In genomic region chr12:5108613-5109012, GRCm38 (mm10) we compare ENCODE assay signal across 12 mouse cellular contexts.
DNase-seq lines count a peak whose midpoint lies in the region; ATAC-seq and TF ChIP-seq lines count a peak whose summit lies in the region.
"Had no signal": no experiment of that assay in that cellular context is flagged by ENCODE, and none has a peak within 500 bp of the region (broad histone marks: within the 10 kb centered on the region; RNA-seq: fewer than 3 reads in every experiment).

No protein-coding gene starts in this region.

- no peak overlapping the region for H3K9ac ChIP-seq in hindbrain, embryonic 16.5 days (ENCODE audit: low read depth, low read length)
- H3K9ac ChIP-seq in midbrain, embryonic 15.5 days = no peak overlapping the region
- H3K9ac ChIP-seq: forebrain, embryonic 15.5 days had no signal

- no peaks in the 10 kb centered on the region for H3K27me3 ChIP-seq in hindbrain, embryonic 16.5 days (replicated peaks; ENCODE audit: control insufficient read depth, insufficient read depth, low read length)
- H3K27me3 ChIP-seq in midbrain, embryonic 15.5 days (replicated peaks) = no peaks in the 10 kb centered on the region
- no peaks in the 10 kb centered on the region for H3K27me3 ChIP-seq in thymus, adult 2 months (ENCODE audit: control insufficient read depth, insufficient read depth, low read length)
- H3K27me3 ChIP-seq: forebrain, embryonic 15.5 days had no signal

- no peak overlapping the region for H3K4me2 ChIP-seq in hindbrain, embryonic 16.5 days (ENCODE audit: low read length)
- no peak overlapping the region for H3K4me2 ChIP-seq in midbrain, embryonic 15.5 days
- H3K4me2 ChIP-seq: forebrain, embryonic 15.5 days had no signal

- H3K4me3 ChIP-seq in hindbrain, embryonic 16.5 days (ENCODE audit: low read length) = no peak overlapping the region
- H3K4me3 ChIP-seq in midbrain, embryonic 15.5 days = no peak overlapping the region
- no peak overlapping the region for H3K4me3 ChIP-seq in thymus, adult 2 months (ENCODE audit: control insufficient read depth, insufficient read depth, low read length)
- H3K4me3 ChIP-seq: forebrain, embryonic 15.5 days had no signal

- ATAC-seq in hindbrain, embryonic 16.5 days = peak; percentile 60
- peak; percentile 60 for ATAC-seq in midbrain, embryonic 15.5 days (replicated peaks)
- ATAC-seq: forebrain, embryonic 15.5 days had no signal

- H3K4me1 ChIP-seq in hindbrain, embryonic 16.5 days (ENCODE audit: control insufficient read depth, insufficient read depth, low read depth, low read length) = no peaks in the 10 kb centered on the region
- H3K4me1 ChIP-seq in midbrain, embryonic 15.5 days = no peaks in the 10 kb centered on the region; the same call in 1 of the 2 replicates
- no peaks in the 10 kb centered on the region for H3K4me1 ChIP-seq in thymus, adult 2 months (replicated peaks; ENCODE audit: control insufficient read depth, insufficient read depth, low read length)
- H3K4me1 ChIP-seq: forebrain, embryonic 15.5 days had no signal

- no peaks in the 10 kb centered on the region for H3K9me3 ChIP-seq in hindbrain, embryonic 16.5 days (ENCODE audit: control insufficient read depth, low read length)
- H3K9me3 ChIP-seq in midbrain, embryonic 15.5 days = no peaks in the 10 kb centered on the region
- H3K9me3 ChIP-seq: forebrain, embryonic 15.5 days had no signal

- peak; percentile 15 to 43 for DNase-seq in adrenal gland, adult (ENCODE audit: inconsistent age in 2 of 2, low spot score in 1 of 2)
- DNase-seq in adrenal gland, postnatal 4 days (ENCODE audit: low spot score in 2 of 2) = no peak
- peak; percentile 26 for DNase-seq in kidney, adult 9 months
- DNase-seq in kidney, adult 18-20 months = no peak
- no peak for DNase-seq in thymus, adult 2 months
- DNase-seq in B cell, adult 2 months = no peak
- DNase-seq: heart, adult 11 months had no signal

- H3K27ac ChIP-seq in hindbrain, embryonic 16.5 days (ENCODE audit: low read depth, low read length) = no peak overlapping the region
- 0 out of 2 replicates have a peak overlapping the region, but pooled peaks have one; percentile 28 for H3K27ac ChIP-seq in midbrain, embryonic 15.5 days
- H3K27ac ChIP-seq in thymus, adult 2 months (ENCODE audit: control insufficient read depth, insufficient read depth, low read length) = no peak overlapping the region
- H3K27ac ChIP-seq: forebrain, embryonic 15.5 days; macrophage had no signal

- TF ChIP-seq POLR2A in thymus, adult 2 months (IDR thresholded peaks at IDR 0.05; ENCODE audit: control insufficient read depth, extremely low read depth, insufficient read depth, low read length, poor library complexity) = no peak

- no peaks in the 10 kb centered on the region for H3K36me3 ChIP-seq in hindbrain, embryonic 16.5 days (ENCODE audit: control insufficient read depth, insufficient read depth, low read length)
- H3K36me3 ChIP-seq in midbrain, embryonic 15.5 days (replicated peaks) = no peaks in the 10 kb centered on the region
- no peaks in the 10 kb centered on the region for H3K36me3 ChIP-seq in thymus, adult 2 months (ENCODE audit: control insufficient read depth, insufficient read depth, low read length)
- H3K36me3 ChIP-seq: forebrain, embryonic 15.5 days; G1E had no signal

- 52% methylated on average over 6 of the region's 6 CpGs for WGBS in hindbrain, embryonic 16.5 days
- WGBS in midbrain, embryonic 15.5 days = 58% methylated on average over 6 of the region's 6 CpGs
- 67% methylated on average over 6 of the region's 6 CpGs for WGBS in thymus, adult 2 months

- no peak for TF ChIP-seq CTCF in thymus, adult 2 months (IDR thresholded peaks at IDR 0.05; ENCODE audit: borderline replicate concordance, control insufficient read depth, extremely low read depth, insufficient read depth, low read length, poor library complexity)

Comparison
In these comparisons a context has a peak if more than half of its experiments do, and no peak if none do; other contexts are left out.
1. DNase-seq: peak in adrenal gland, adult (2 of 2) and kidney, adult 9 months (single experiment); none in adrenal gland, postnatal 4 days (0 of 2), kidney, adult 18-20 months (single experiment), thymus, adult 2 months (single experiment) and B cell, adult 2 months (0 of 2).